Mouse (Mus musculus): Measurements from ENCODE around the gene Msgn1. TPM values are rescaled to one million over a fixed set of nuclear protein-coding genes. Genes with fewer than 3 reads are reported as not detected.

The Msgn1 gene
- polyA plus RNA-seq, 1 experiment from 2014 or later, result not detected

DNA sequence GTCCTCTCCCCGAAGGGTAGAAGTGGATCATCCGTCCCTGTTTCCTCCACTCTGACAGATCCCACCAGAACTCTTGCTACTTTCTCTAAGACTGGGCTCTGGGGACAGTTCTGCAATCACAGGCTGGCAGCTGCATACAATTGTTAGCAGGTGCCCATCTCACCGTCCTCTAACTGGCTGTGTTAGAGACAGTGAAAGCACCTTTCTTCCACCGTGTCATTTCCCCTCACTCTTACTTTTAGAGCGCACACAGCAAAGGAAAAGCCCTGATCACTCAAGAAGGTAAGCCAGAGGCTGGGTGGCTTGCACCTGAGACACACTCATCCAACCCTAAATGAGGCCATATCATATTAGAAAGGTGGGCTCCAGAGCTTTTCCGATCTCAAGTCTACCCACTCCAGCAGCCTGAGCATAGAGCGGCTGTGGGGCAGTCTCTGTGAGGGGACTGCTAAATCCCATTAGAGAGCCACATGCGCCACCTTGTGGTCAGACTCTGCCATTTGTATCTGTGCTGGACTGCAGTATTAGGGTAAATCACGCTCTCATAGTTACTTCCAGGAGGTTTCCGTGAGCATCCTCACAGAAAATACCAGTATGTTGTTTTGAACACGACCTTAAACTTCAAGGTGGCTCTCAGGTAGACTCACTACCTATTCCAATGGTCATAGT, 30.2 kb downstream of the Msgn1 start:
- peak; percentile 96 for ATAC-seq (ENCODE audit: low FRiP score, low TSS enrichment)
- H3K9ac ChIP-seq (ENCODE audit: low read depth, low read length), result no peak overlapping the region
- no peaks in the 10 kb centered on the region for H3K9me3 ChIP-seq (ENCODE audit: control insufficient read depth, low read length)

GRCm38 (mm10) chr12:11177408-11178394, 31.1 kb downstream of the Msgn1 start:
- Histone ChIP-seq H3K27me3 (ENCODE audit: control insufficient read depth, insufficient read depth, low read length) (no peaks in the 10 kb centered on the region), H3K9ac (ENCODE audit: low read depth, low read length) (no peak overlapping the region), H3K27ac (ENCODE audit: low read depth, low read length) (no peak overlapping the region), H3K4me2 (replicated peaks; ENCODE audit: low read depth, low read length) (peak overlapping the region; percentile 37; the same call in 1 of the 2 replicates), H3K36me3 (ENCODE audit: control insufficient read depth, insufficient read depth, low read length) (no peaks in the 10 kb centered on the region), H3K9me3 (ENCODE audit: control insufficient read depth, low read length) (no peaks in the 10 kb centered on the region), H3K4me1 (ENCODE audit: control insufficient read depth, insufficient read depth, low read length) (no peaks in the 10 kb centered on the region), H3K4me3 (ENCODE audit: low read length) (no peak overlapping the region)
- WGBS, result 29% methylated on average over 5 of the region's 5 CpGs
- peak; percentile 50; the same call in 1 of the 2 replicates for ATAC-seq (ENCODE audit: low FRiP score, low TSS enrichment)

More for the DNA sequence above, 30.2 kb downstream of the Msgn1 start:
- H3K36me3 ChIP-seq (ENCODE audit: control insufficient read depth, insufficient read depth, low read length), result no peaks in the 10 kb centered on the region
- H3K27me3 ChIP-seq (ENCODE audit: control insufficient read depth, insufficient read depth, low read length), result no peaks in the 10 kb centered on the region
- peak overlapping the region; percentile 37 for H3K4me2 ChIP-seq (replicated peaks; ENCODE audit: low read depth, low read length)
- H3K4me1 ChIP-seq (ENCODE audit: control insufficient read depth, insufficient read depth, low read length), result no peaks in the 10 kb centered on the region
- H3K27ac ChIP-seq (ENCODE audit: low read depth, low read length), result no peak overlapping the region
- 29% methylated on average over 11 of the region's 11 CpGs for WGBS
- H3K4me3 ChIP-seq (ENCODE audit: low read length), result no peak overlapping the region; the same call in 1 of the 2 replicates

DNA sequence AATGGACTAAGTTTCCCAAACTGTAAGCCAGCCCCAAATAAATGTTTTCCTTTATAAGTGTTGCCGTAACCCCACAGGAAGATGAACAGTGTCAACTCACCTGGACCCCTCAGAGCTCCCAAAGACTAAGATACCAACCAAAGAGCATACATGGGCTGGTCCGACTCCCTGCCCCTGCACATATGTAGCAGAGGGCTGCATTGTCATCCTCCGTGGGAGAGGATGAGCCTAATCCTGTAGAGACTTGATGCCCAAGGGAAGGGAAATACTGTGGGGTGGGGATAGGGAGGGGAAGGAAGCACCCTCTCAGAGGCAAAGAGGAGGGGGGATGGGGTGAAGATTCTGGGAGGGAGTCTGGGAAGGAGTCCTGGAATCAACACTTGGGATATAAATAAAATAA, 50.1 kb downstream of the Msgn1 start:
- Histone ChIP-seq H3K4me2 (replicated peaks; ENCODE audit: low read depth, low read length) (no peak overlapping the region), H3K27ac (ENCODE audit: low read depth, low read length) (no peak overlapping the region), H3K9ac (ENCODE audit: low read depth, low read length) (no peak overlapping the region), H3K36me3 (ENCODE audit: control insufficient read depth, insufficient read depth, low read length) (no peaks in the 10 kb centered on the region), H3K4me1 (ENCODE audit: control insufficient read depth, insufficient read depth, low read length) (no peaks in the 10 kb centered on the region), H3K4me3 (ENCODE audit: low read length) (no peak overlapping the region), H3K27me3 (ENCODE audit: control insufficient read depth, insufficient read depth, low read length) (no peaks in the 10 kb centered on the region), H3K9me3 (ENCODE audit: control insufficient read depth, low read length) (no peaks in the 10 kb centered on the region)
- ATAC-seq (ENCODE audit: low FRiP score, low TSS enrichment), result no peak
- 91% methylated on average over 3 of the region's 3 CpGs for WGBS

Other genes starting within 250 kb of the Msgn1 start
- 7.8 and 9.7 TPM in 2 replicates for gene Kcns3, start 57.9 kb downstream of the Msgn1 start, polyA plus RNA-seq (2014; fragmentation: Nextera tagmentation; extraction: Ambion mirVana)
- 12.7 and 18.2 TPM in 2 replicates for gene Gen1, start 56.8 kb upstream of the Msgn1 start, polyA plus RNA-seq (2014; fragmentation: Nextera tagmentation; extraction: Ambion mirVana)
- 127 and 141 TPM in 2 replicates for gene Smc6, start 56.9 kb upstream of the Msgn1 start, polyA plus RNA-seq (2014; fragmentation: Nextera tagmentation; extraction: Ambion mirVana)
- gene Vsnl1, start 227.6 kb upstream of the Msgn1 start, polyA plus RNA-seq (2014; fragmentation: Nextera tagmentation; extraction: Ambion mirVana), result 1.9 and 2.8 TPM in 2 replicates
- gene Rad51ap2, start 247.1 kb upstream of the Msgn1 start, polyA plus RNA-seq (2014; fragmentation: Nextera tagmentation; extraction: Ambion mirVana), result 0.06 and 0.22 TPM in 2 replicates